Mouse (Mus musculus): ENCODE measurements around the gene Sub1. TPM values are rescaled to one million over a fixed set of nuclear protein-coding genes. Genes with fewer than 3 reads are reported as not detected.

Gene Sub1
- 671 and 746 TPM in 2 replicates for polyA plus RNA-seq (2014; fragmentation: Nextera tagmentation; extraction: Ambion mirVana)

- peak within 1 kb of the TSS; percentile 84 for H3K4me2 ChIP-seq
- H3K4me1 ChIP-seq (ENCODE audit: insufficient read depth): no peaks in the 10 kb centered on the region
- peak within 1 kb of the TSS; percentile 99 for H3K4me3 ChIP-seq (ENCODE audit: low read depth, low read length)
- H3K36me3 ChIP-seq (ENCODE audit: insufficient read depth): peaks cover 17% of the 10 kb centered on the region
- DNase-seq (no peak), ATAC-seq (ENCODE audit: insufficient read depth) (no peak)
- no peak for TF ChIP-seq CTCF (IDR thresholded peaks at IDR 0.05; ENCODE audit: low read depth)
- peak within 1 kb of the TSS; percentile 91 for H3K27ac ChIP-seq (ENCODE audit: low read depth)
- WGBS: 94% methylated on average over 7 of the region's 7 CpGs
- peak within 1 kb of the TSS; percentile 98 for H3K9ac ChIP-seq
- H3K9me3 ChIP-seq (ENCODE audit: low read depth, low read length): no peaks in the 10 kb centered on the region
- H3K27me3 ChIP-seq (ENCODE audit: insufficient read depth, low read length): no peaks in the 10 kb centered on the region
These were observed at the start of gene Sub1 for GRCm38 (mm10) chr15:11996883-11997282. Gene Sub1 (minus strand): TSS chr15:11996983.

GRCm38 (mm10) chr15:12040407-12040710 lies 43.6 kb upstream of the Sub1 start:
- H3K9ac ChIP-seq: no peak overlapping the region
- no peaks in the 10 kb centered on the region for H3K36me3 ChIP-seq (ENCODE audit: insufficient read depth)
- no peak overlapping the region for H3K4me3 ChIP-seq (ENCODE audit: low read depth, low read length)
- WGBS: 50% methylated on average over 5 of the region's 5 CpGs
- H3K4me1 ChIP-seq (ENCODE audit: insufficient read depth): no peaks in the 10 kb centered on the region
- no peaks in the 10 kb centered on the region for H3K27me3 ChIP-seq (ENCODE audit: insufficient read depth, low read length)
- no peak overlapping the region for H3K27ac ChIP-seq (ENCODE audit: low read depth)
- H3K9me3 ChIP-seq (ENCODE audit: low read depth, low read length): no peaks in the 10 kb centered on the region
- no peak for DNase-seq
- TF ChIP-seq CTCF (IDR thresholded peaks at IDR 0.05; ENCODE audit: low read depth): no peak
- H3K4me2 ChIP-seq: no peak overlapping the region
- ATAC-seq (ENCODE audit: insufficient read depth): no peak

DNA sequence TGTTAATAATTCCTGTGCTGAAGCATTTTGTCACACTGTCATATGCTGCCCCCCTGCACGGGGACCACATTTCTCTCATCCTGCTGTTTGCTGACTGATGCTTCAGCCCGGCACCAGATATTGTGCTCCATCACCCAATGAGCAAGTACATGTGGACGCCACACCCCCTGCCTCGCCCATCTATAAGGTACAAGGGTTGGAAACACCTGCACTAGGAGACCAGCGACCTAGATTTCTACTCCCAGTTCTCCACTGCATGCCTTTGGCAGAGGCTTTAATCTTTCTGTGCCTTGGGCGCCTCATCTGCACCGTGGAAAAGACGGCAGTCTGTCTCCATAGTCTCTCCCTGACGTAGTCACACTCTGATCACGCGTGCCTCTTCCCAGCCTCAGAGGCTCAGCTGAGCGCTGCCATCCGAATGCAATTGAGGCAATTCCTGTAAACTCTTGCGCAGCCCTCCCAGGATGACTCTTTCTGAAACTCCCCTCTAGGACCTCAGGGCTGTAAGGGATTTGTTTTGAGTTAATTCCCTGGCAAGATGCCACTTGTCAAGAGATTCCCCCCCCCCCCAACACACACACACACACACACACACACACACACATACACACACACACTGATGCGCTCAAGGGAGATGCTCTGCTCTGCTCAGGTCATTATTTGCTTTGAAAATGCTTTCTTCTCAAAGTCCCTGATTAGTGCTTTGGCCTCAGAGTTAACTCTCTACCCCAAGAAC lies 43.1 kb upstream of the Sub1 start:
- DNase-seq: peak; percentile 41
- 0 out of 2 replicates have a peak overlapping the region, but pooled peaks have one; percentile 3 for H3K4me2 ChIP-seq
- no peak overlapping the region for H3K27ac ChIP-seq (ENCODE audit: low read depth)

DNA sequence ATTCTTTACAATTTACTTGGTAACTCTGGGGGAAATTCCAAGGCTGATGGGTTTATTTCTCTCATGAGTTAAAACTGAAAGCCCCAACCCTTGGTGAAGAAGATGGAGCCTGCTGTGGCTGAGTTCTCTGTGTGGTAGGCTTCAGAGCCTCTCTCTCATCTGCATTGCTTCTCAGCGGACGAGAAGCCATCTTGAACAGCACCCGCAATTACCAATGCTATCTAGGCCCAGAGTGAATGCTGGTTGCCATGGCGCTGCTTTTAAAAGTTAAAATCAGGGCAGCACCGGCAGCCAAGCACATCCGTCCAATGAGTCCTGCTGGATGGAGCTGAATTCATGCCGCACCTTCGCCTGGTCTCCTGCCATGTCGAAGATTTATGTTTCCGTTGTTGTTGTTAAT lies 42.5 kb upstream of the Sub1 start:
- no peak overlapping the region for H3K4me3 ChIP-seq (ENCODE audit: low read depth, low read length)
- H3K36me3 ChIP-seq (ENCODE audit: insufficient read depth): no peaks in the 10 kb centered on the region
- no peaks in the 10 kb centered on the region for H3K4me1 ChIP-seq (ENCODE audit: insufficient read depth)
- H3K9me3 ChIP-seq (ENCODE audit: low read depth, low read length): no peaks in the 10 kb centered on the region
- no peak overlapping the region for H3K4me2 ChIP-seq
- H3K9ac ChIP-seq: no peak overlapping the region
- ATAC-seq (ENCODE audit: insufficient read depth) (0 out of 2 replicates have a peak, but pooled peaks have one; percentile 21), DNase-seq (no peak)
- 75% methylated on average over 10 of the region's 10 CpGs for WGBS
- no peak overlapping the region for H3K27ac ChIP-seq (ENCODE audit: low read depth)
- TF ChIP-seq CTCF (IDR thresholded peaks at IDR 0.05; ENCODE audit: low read depth): no peak
- H3K27me3 ChIP-seq (ENCODE audit: insufficient read depth, low read length): no peaks in the 10 kb centered on the region

More for the DNA sequence above, 43.1 kb upstream of the Sub1 start:
- 49% methylated on average over 15 of the region's 15 CpGs for WGBS
- TF ChIP-seq CTCF (IDR thresholded peaks at IDR 0.05; ENCODE audit: low read depth): no peak
- Histone ChIP-seq H3K4me1 (ENCODE audit: insufficient read depth) (no peaks in the 10 kb centered on the region), H3K27me3 (ENCODE audit: insufficient read depth, low read length) (no peaks in the 10 kb centered on the region), H3K36me3 (ENCODE audit: insufficient read depth) (no peaks in the 10 kb centered on the region), H3K9ac (no peak overlapping the region), H3K9me3 (ENCODE audit: low read depth, low read length) (no peaks in the 10 kb centered on the region), H3K4me3 (ENCODE audit: low read depth, low read length) (no peak overlapping the region)
- ATAC-seq (ENCODE audit: insufficient read depth): no peak

DNA sequence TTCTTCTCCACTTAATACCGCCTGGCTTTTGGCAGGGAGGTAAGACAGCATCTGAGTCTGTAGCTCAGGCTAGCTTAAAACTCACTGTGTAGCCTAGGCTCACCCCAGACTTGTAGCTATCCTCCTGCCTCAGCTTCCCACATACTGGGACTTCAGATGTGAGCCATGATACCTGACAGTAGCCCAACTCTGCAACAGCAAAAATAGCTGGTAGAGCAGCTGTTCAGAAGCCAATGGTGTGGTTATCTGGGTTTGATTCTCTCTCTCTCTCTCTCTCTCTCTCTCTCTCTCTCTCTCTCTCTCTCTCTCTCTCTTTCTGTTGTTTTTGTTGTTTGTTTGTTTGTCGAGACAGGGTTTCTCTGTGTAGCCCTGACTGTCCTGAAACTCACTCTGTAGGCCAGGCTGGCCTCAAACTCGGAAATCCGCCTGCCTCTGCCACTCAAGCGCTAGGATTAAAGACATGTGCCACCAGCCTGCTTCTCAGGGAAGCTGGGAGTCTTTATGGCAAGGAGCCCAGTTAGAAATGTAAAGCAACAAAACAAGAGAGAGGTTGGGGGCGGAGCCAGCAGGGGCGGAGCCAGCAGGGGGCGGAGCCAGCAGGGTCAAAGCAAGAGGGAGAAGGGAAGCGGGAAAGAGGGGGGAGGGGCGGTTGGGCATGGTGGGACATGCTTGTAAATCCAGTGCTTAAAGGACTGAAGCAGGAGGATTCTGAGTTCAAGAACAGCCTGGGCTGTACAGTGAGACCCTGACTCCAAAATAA lies 41.3 kb upstream of the Sub1 start:
- ATAC-seq (ENCODE audit: insufficient read depth) (no peak), DNase-seq (peak; percentile 64)
- no peak for TF ChIP-seq CTCF (IDR thresholded peaks at IDR 0.05; ENCODE audit: low read depth)
- WGBS: 71% methylated on average over 10 of the region's 10 CpGs
- Histone ChIP-seq H3K27me3 (ENCODE audit: insufficient read depth, low read length) (no peaks in the 10 kb centered on the region), H3K4me1 (ENCODE audit: insufficient read depth) (no peaks in the 10 kb centered on the region), H3K4me3 (ENCODE audit: low read depth, low read length) (no peak overlapping the region), H3K9ac (no peak overlapping the region), H3K9me3 (ENCODE audit: low read depth, low read length) (no peaks in the 10 kb centered on the region), H3K4me2 (no peak overlapping the region), H3K27ac (ENCODE audit: low read depth) (no peak overlapping the region), H3K36me3 (ENCODE audit: insufficient read depth) (no peaks in the 10 kb centered on the region)

DNA sequence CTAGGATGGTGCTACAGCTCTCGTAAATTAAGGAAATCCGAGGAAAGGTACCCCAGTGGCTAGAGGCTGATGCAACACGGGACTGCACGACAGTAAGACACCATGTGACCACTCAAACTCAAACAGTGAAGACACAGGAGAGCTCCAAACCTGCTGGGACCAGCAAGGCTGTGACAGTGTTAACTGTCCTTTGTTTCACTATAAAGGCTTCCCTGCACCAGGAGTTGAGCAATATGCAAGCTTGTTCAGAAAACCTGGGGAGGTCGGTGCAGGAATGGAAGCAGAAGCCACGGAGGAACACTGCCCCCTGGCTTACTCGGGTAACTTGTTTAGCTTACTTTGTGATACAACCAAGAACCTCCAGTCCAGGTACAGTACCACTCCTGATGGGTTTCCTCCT lies 40.4 kb upstream of the Sub1 start:
- Histone ChIP-seq H3K4me3 (ENCODE audit: low read depth, low read length) (no peak overlapping the region), H3K4me2 (no peak overlapping the region), H3K36me3 (ENCODE audit: insufficient read depth) (no peaks in the 10 kb centered on the region), H3K27ac (ENCODE audit: low read depth) (no peak overlapping the region), H3K9ac (no peak overlapping the region), H3K27me3 (ENCODE audit: insufficient read depth, low read length) (no peaks in the 10 kb centered on the region), H3K4me1 (ENCODE audit: insufficient read depth) (no peaks in the 10 kb centered on the region), H3K9me3 (ENCODE audit: low read depth, low read length) (no peaks in the 10 kb centered on the region)
- WGBS: 45% methylated on average over 7 of the region's 7 CpGs
- ATAC-seq (ENCODE audit: insufficient read depth) (no peak), DNase-seq (peak; percentile 31)
- peak; percentile 30; the same call in 1 of the 2 replicates for TF ChIP-seq CTCF (IDR thresholded peaks at IDR 0.05; ENCODE audit: low read depth)

GRCm38 (mm10) chr15:12036675-12037074 lies 39.9 kb upstream of the Sub1 start:
- no peak for ATAC-seq (ENCODE audit: insufficient read depth)

More at GRCm38 (mm10) chr15:12036675-12037074, 39.9 kb upstream of the Sub1 start:
- TF ChIP-seq CTCF (IDR thresholded peaks at IDR 0.05; ENCODE audit: low read depth): no peak
- WGBS: 60% methylated on average over 5 of the region's 5 CpGs
- H3K9ac ChIP-seq: no peak overlapping the region
- DNase-seq: no peak
- H3K4me1 ChIP-seq (ENCODE audit: insufficient read depth): no peaks in the 10 kb centered on the region
- H3K27ac ChIP-seq (ENCODE audit: low read depth): no peak overlapping the region
- no peaks in the 10 kb centered on the region for H3K9me3 ChIP-seq (ENCODE audit: low read depth, low read length)
- H3K27me3 ChIP-seq (ENCODE audit: insufficient read depth, low read length): no peaks in the 10 kb centered on the region
- H3K4me2 ChIP-seq: no peak overlapping the region
- no peak overlapping the region for H3K4me3 ChIP-seq (ENCODE audit: low read depth, low read length)
- no peaks in the 10 kb centered on the region for H3K36me3 ChIP-seq (ENCODE audit: insufficient read depth)
